Mouse (Mus musculus) G1E (cell line): ENCODE measurements at regions not wholly inside any gene's neighbourhood (a gene's known extent, or its start where the extent isn't known, plus 50 kb on each side); places are given as distances from the start of the nearest gene placed in this dataset.

Experiments used
- CTCF ChIP-seq: IDR thresholded peaks from 2 replicates; pipeline ENCODE4 v1.5.1; 2012; ENCODE audit warnings: low read depth, low read length, inconsistent platforms, mixed read lengths
- GATA1 ChIP-seq: IDR thresholded peaks from 2 replicates; pipeline ENCODE4 v1.6.1; 2012; ENCODE audit warnings: borderline replicate concordance, low read length, inconsistent platforms, mixed read lengths
- POLR2AphosphoS5 ChIP-seq: IDR thresholded peaks from 2 replicates; pipeline ENCODE4 v1.6.1; 2012; ENCODE audit warnings: low read depth, low read length, inconsistent platforms; ENCODE audit not compliant: insufficient replicate concordance
- TAL1 ChIP-seq: conservative IDR thresholded peaks from 2 replicates; pipeline ENCODE4 v1.6.1; 2012; ENCODE audit warnings: low read depth, low read length, inconsistent platforms, mixed read lengths

- TF ChIP-seq CTCF (no peak), TAL1 (no peak), POLR2AphosphoS5 (no peak), GATA1 (no peak)
These were observed 64.5 kb upstream of the Wnt7b start for GRCm38 (mm10) chr15:85646639-85647277.
